Mouse (Mus musculus) liver, embryonic 14.5 days (tissue): Measurements from ENCODE around the gene Hormad2. TPM values are rescaled to one million over a fixed set of nuclear protein-coding genes. Genes with fewer than 3 reads are reported as not detected.

ENCODE experiments used
- ATAC-seq: fragments of 200-750 bp; cut with Nextera tagmentation; 2 replicates; pipeline ENCODE4 v1.8.0; 2017; ENCODE audit warnings: moderate number of reproducible peaks, mild to moderate bottlenecking, moderate library complexity; ENCODE audit not compliant: insufficient read depth
- DNase-seq, 3 experiments: peaks; one replicate each; pipeline ENCODE4 v3.0.0-alpha.2; 2012 to 2013; ENCODE audit warnings: low read depth in 3 of 3, low spot score in 3 of 3
- H3K27ac ChIP-seq: fragments of 300-500 bp; sonication (generic); 2 replicates; pipeline ENCODE4 v1.5.1; 2014; ENCODE audit warnings: moderate library complexity, mild to moderate bottlenecking, control low read depth, inconsistent platforms
- H3K27me3 ChIP-seq: fragments of 300-500 bp; sonication (generic); 2 replicates; pipeline ENCODE4 v1.6.1; 2014; ENCODE audit warnings: mild to moderate bottlenecking, low read length, moderate library complexity; ENCODE audit not compliant: control insufficient read depth, insufficient read depth
- H3K36me3 ChIP-seq: fragments of 300-500 bp; sonication (generic); replicated peaks from 2 replicates; pipeline ENCODE4 v1.6.1; 2014; ENCODE audit warnings: low read depth; ENCODE audit not compliant: control insufficient read depth, insufficient read depth
- H3K4me1 ChIP-seq, 2 experiments: fragments of 200-500 bp in 1 of 2; fragments of 300-500 bp in 1 of 2; sonication (generic) in 1 of 2; replicated peaks; 2 replicates each; pipeline ENCODE4 v1.6.1; 2012 to 2014; ENCODE audit warnings: antibody characterized with exemption in 1 of 2, inconsistent platforms in 1 of 2, low read length in 1 of 2; ENCODE audit not compliant: control insufficient read depth in 2 of 2, insufficient read depth in 2 of 2
- H3K4me2 ChIP-seq: fragments of 300-500 bp; sonication (generic); 2 replicates; pipeline ENCODE4 v1.6.1; 2014; ENCODE audit warnings: low read depth, mild to moderate bottlenecking, control low read depth, moderate library complexity
- H3K4me3 ChIP-seq, 2 experiments: fragments of 200-500 bp in 1 of 2; fragments of 300-500 bp in 1 of 2; sonication (generic) in 1 of 2; 2 replicates each; pipeline ENCODE4 v1.5.1; 2012 to 2014; ENCODE audit warnings: low read depth in 2 of 2, low read length in 2 of 2, mild to moderate bottlenecking in 2 of 2, control low read depth in 1 of 2, inconsistent platforms in 1 of 2, moderate library complexity in 1 of 2; ENCODE audit not compliant: insufficient read depth in 1 of 2
- H3K9ac ChIP-seq: fragments of 300-500 bp; sonication (generic); replicated peaks from 2 replicates; pipeline ENCODE4 v1.6.1; 2014; ENCODE audit warnings: mild to moderate bottlenecking, control low read depth, moderate library complexity
- H3K9me3 ChIP-seq: fragments of 300-500 bp; sonication (generic); 2 replicates; pipeline ENCODE4 v1.6.1; 2016; ENCODE audit warnings: low read length, mixed read lengths; ENCODE audit not compliant: control insufficient read depth
- CTCF ChIP-seq: IDR thresholded peaks from 2 replicates; pipeline ENCODE4 v1.5.1; 2016; ENCODE audit warnings: antibody characterized with exemption, low read depth, control low read depth
- EP300 ChIP-seq: IDR thresholded peaks from 2 replicates; pipeline ENCODE4 v1.6.1; 2016; ENCODE audit warnings: antibody characterized with exemption, low read depth
- WGBS: fragments of 180-500 bp; shearing (Covaris S2); extraction: QIAGEN DNeasy Blood & Tissue Kit; methylation state at CpG from one replicate; pipeline ENCODE4 v1.1.7; 2014; ENCODE audit not compliant: insufficient replicate concordance; 5-methylcytosine and 5-hydroxymethylcytosine counted together
- polyA plus RNA-seq, 2 experiments: library from polyadenylated mRNA; depleted of rRNA in 1 of 2; stranded (reverse) in 1 of 2; unstranded in 1 of 2; fragments of >200 nt; fragmentation: Nextera tagmentation in 1 of 2; extraction: Ambion mirVana in 1 of 2; gene quantifications; 2 replicates each; pipeline versions ENCODE4 v1.2.1 to v1.2.3; 2012 to 2014

Gene Hormad2
- polyA plus RNA-seq, 2 experiments = 0.32 to 0.33 TPM

- Histone ChIP-seq H3K4me3 (no peak overlapping the region), H3K27ac (no peak overlapping the region), H3K4me2 (no peak overlapping the region), H3K9ac (no peak overlapping the region), H3K36me3 (no peaks in the 10 kb centered on the region), H3K4me1 (no peaks in the 10 kb centered on the region), H3K27me3 (no peaks in the 10 kb centered on the region), H3K9me3 (no peaks in the 10 kb centered on the region)
- WGBS = 52% methylated on average over 6 of the region's 6 CpGs
- TF ChIP-seq CTCF (no peak), EP300 (no peak)
- ATAC-seq = no peak
- no peak for DNase-seq
These were observed 132.8 kb downstream of the Hormad2 start for GRCm38 (mm10) chr11:4308060-4308513.

DNA sequence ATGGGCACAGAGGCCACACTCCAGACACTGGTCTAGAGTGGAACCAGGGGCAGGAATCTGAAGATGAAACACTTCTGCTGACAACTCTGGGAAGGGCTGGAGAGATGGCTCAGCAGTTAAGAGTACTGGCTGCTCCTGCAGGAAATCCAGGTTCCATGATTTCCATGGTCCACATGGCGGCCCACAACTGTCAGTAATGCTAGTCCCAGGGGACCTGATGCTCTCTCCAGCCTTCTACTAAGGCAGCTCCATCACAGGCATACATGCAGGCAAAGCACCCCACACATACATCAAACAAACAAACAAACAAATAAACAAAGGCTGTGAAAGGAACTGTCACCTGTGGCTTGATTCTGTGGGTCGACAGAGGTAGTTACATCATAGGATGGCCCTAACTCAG, 134.8 kb downstream of the Hormad2 start:
- no peak overlapping the region for H3K4me3 ChIP-seq
- ATAC-seq = no peak
- WGBS = 54% methylated on average over 2 of the region's 2 CpGs
- no peaks in the 10 kb centered on the region for H3K4me1 ChIP-seq
- H3K27me3 ChIP-seq = no peaks in the 10 kb centered on the region
- no peaks in the 10 kb centered on the region for H3K36me3 ChIP-seq
- no peaks in the 10 kb centered on the region for H3K9me3 ChIP-seq
- H3K9ac ChIP-seq = no peak overlapping the region
- no peak overlapping the region for H3K4me2 ChIP-seq
- no peak for TF ChIP-seq CTCF
- no peak for TF ChIP-seq EP300
- H3K27ac ChIP-seq = no peak overlapping the region
- no peak for DNase-seq

DNA sequence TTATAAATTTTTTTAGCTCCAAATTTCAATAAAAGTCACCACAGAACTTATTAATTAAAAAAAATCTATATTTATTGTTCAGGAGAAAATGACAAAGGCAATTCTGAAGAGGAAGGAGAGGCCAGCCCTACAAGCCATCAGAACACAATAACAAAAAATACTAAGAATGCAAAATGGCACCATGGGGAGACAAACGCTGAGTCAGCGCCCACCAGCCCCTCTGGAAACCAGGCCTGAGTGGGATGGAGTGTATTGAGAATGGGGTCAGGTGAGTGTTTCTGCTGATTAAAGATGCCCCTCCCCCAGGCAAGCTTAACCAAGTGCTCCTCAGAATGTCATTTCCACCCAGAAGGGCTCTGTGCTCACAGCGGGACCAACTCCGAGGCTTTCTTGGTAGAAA, 135.8 kb downstream of the Hormad2 start:
- Histone ChIP-seq H3K4me1 (no peaks in the 10 kb centered on the region), H3K27me3 (no peaks in the 10 kb centered on the region), H3K9ac (no peak overlapping the region), H3K4me3 (no peak overlapping the region), H3K4me2 (no peak overlapping the region), H3K9me3 (no peaks in the 10 kb centered on the region), H3K36me3 (no peaks in the 10 kb centered on the region), H3K27ac (no peak overlapping the region)
- TF ChIP-seq CTCF (no peak), EP300 (no peak)
- no peak for ATAC-seq
- 83% methylated on average over 4 of the region's 4 CpGs for WGBS
- DNase-seq = no peak

GRCm38 (mm10) chr11:4304203-4304602, 136.7 kb downstream of the Hormad2 start:
- TF ChIP-seq CTCF (no peak), EP300 (no peak)
- ATAC-seq = no peak
- Histone ChIP-seq H3K9me3 (no peaks in the 10 kb centered on the region), H3K27me3 (no peaks in the 10 kb centered on the region), H3K36me3 (no peaks in the 10 kb centered on the region), H3K27ac (no peak overlapping the region), H3K9ac (no peak overlapping the region), H3K4me3 (no peak overlapping the region), H3K4me2 (no peak overlapping the region), H3K4me1 (no peaks in the 10 kb centered on the region; a peak in 1 of 4 replicates)
- DNase-seq = no peak
- WGBS = 62% methylated on average over 4 of the region's 4 CpGs

- Histone ChIP-seq H3K4me3 (no peak overlapping the region), H3K9me3 (no peaks in the 10 kb centered on the region), H3K36me3 (no peaks in the 10 kb centered on the region), H3K9ac (no peak overlapping the region), H3K4me2 (no peak overlapping the region), H3K27me3 (no peaks in the 10 kb centered on the region), H3K27ac (no peak overlapping the region), H3K4me1 (no peaks in the 10 kb centered on the region; a peak in 1 of 4 replicates)
- TF ChIP-seq EP300 (no peak), CTCF (no peak)
- 65% methylated on average over 9 of the region's 9 CpGs for WGBS
- DNase-seq (no peak), ATAC-seq (no peak)
These were observed 137.9 kb downstream of the Hormad2 start for GRCm38 (mm10) chr11:4303033-4303432.
